Mouse (Mus musculus) Patski (cell line): Measurements from ENCODE around the gene Rnf150. TPM values are rescaled to one million over a fixed set of nuclear protein-coding genes. Genes with fewer than 3 reads are reported as not detected.

ENCODE experiments used
- ATAC-seq: fragments of 100-300 bp; one replicate; pipeline ENCODE4 v1.8.0; 2021
- CTCF ChIA-PET: fragments of 350-600 bp; sonication (Branson Sonifier 250); formaldehyde crosslinking; loops from one replicate; lab custom pipeline; 2022; ENCODE audit warnings: inconsistent platforms; lab: Charles Lee
- POLR2A ChIA-PET: fragments of 350-600 bp; sonication (Branson Sonifier 250); formaldehyde crosslinking; loops from one replicate; lab custom pipeline; 2022; ENCODE audit warnings: antibody characterized with exemption, inconsistent platforms; lab: Charles Lee
- DNase-seq: peaks from one replicate; pipeline ENCODE4 v3.0.0-alpha.2; 2011; ENCODE audit warnings: low read depth, low spot score
- H3K27me3 ChIP-seq: fragments of 371-371 bp; one replicate; pipeline ENCODE4 v1.5.1; 2021
- CTCF ChIP-seq: fragments of 100-300 bp; IDR thresholded peaks from one replicate; pipeline ENCODE4 v1.5.1; 2021
- in situ Hi-C: fragments of 300-500 bp; cut with MboI; formaldehyde crosslinking; loops from 3 replicates; pipeline ENCODE4 v1.11.1; 2018; ENCODE audit warnings: low pct_unique_long_range_greater_than_20kb, mixed read lengths
- polyA plus RNA-seq: library from polyadenylated mRNA; unstranded; gene quantifications from one replicate; pipeline ENCODE4 v1.2.3, GENCODE M21; 2021

The Rnf150 gene
- 19.1 TPM for polyA plus RNA-seq

DNA sequence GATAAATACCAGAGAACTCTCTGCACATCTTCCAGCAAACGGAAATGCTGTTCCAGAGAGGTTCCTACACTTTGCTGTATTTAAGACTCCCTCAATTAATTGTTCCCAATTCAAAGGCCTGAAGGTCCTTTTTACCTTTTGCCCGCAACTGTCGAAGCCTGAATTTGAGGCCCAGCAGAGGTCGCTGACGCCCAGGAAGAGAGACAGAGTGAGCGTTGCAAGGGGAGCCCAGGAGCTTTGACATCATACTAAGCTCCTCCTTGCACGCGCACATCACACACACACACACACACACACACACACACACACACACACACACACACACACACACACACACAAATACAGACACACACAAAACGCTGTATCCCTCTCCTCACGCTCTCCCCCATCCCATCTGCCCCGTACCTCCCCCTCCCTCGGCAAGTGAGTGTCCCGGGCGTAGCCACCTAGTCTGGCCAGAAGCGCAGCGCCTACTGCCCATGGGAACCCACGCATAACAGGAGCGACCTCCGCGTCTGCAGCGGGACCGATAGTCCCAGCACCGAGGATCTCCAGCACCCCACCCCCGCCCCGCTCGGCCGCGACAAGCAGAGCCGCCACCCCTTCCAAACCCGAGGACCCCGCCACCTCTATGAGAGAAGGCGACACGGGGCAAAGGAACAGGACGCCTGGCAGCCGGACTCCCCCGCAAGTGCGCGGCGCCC lies at the start of gene Rnf150:
Gene Rnf150 (plus strand): TSS at position 316 of the 704 bp plus-strand sequence.
- ChIA-PET CTCF (interaction anchor here (0.7 to 1.2 kb wide), 8 partner anchors 10 to 227 kb away, joined by 3 to 4 read pairs (median 3); no protein-coding TSS in a partner anchor), POLR2A (interaction anchor here (0.7 to 1.3 kb wide), 2 partner anchors 80 to 225 kb away, joined by 3 to 5 read pairs; no protein-coding TSS in a partner anchor)
- no peaks in the 10 kb centered on the region for H3K27me3 ChIP-seq
- peak; percentile 49 for ATAC-seq
- DNase-seq = no peak
- in situ Hi-C loops = loop anchor here (5.0 to 10.0 kb wide), 2 partner anchors 82 to 224 kb away; no protein-coding TSS in a partner anchor
- peak; percentile 92 for TF ChIP-seq CTCF

- POLR2A ChIA-PET = no interaction called here
- TF ChIP-seq CTCF = no peak
These were observed 36.8 kb upstream of the Rnf150 start for GRCm38 (mm10) chr8:82826135-82827046.

GRCm38 (mm10) chr8:82840415-82840814 lies 22.7 kb upstream of the Rnf150 start:
- ChIA-PET POLR2A (no interaction called here), CTCF (interaction anchor here (1.4 to 2.2 kb wide), 4 partner anchors 11 to 151 kb away, joined by 4 to 9 read pairs (median 6); no protein-coding TSS in a partner anchor)
- DNase-seq (no peak), ATAC-seq (no peak)
- H3K27me3 ChIP-seq = no peaks in the 10 kb centered on the region
- in situ Hi-C loops = no loop called here
- TF ChIP-seq CTCF = no peak

More at GRCm38 (mm10) chr8:82826135-82827046, 36.8 kb upstream of the Rnf150 start:
- H3K27me3 ChIP-seq = no peaks in the 10 kb centered on the region
- in situ Hi-C loops = no loop called here
- CTCF ChIA-PET = no interaction called here
- ATAC-seq (no peak), DNase-seq (no peak)

GRCm38 (mm10) chr8:82840963-82841362 lies 22.2 kb upstream of the Rnf150 start:
- TF ChIP-seq CTCF = no peak
- DNase-seq = no peak
- CTCF ChIA-PET = interaction anchor here (0.7 to 2.2 kb wide), 8 partner anchors 11 to 1494 kb away, joined by 3 to 9 read pairs (median 4); no protein-coding TSS in a partner anchor
- in situ Hi-C loops = no loop called here
- POLR2A ChIA-PET = interaction anchor here (0.6 kb wide), 1 partner anchor 507 kb away, joined by 3 read pairs; no protein-coding TSS in a partner anchor
- no peaks in the 10 kb centered on the region for H3K27me3 ChIP-seq
- ATAC-seq = no peak

- ChIA-PET CTCF (interaction anchor here (0.7 to 2.2 kb wide), 8 partner anchors 12 to 1495 kb away, joined by 3 to 9 read pairs (median 4); no protein-coding TSS in a partner anchor), POLR2A (interaction anchor here (0.6 kb wide), 1 partner anchor 508 kb away, joined by 3 read pairs; no protein-coding TSS in a partner anchor)
- ATAC-seq = peak; percentile 69
- in situ Hi-C loops = no loop called here
- no peaks in the 10 kb centered on the region for H3K27me3 ChIP-seq
- no peak for DNase-seq
- peak; percentile 47 for TF ChIP-seq CTCF
These were observed 21.5 kb upstream of the Rnf150 start for GRCm38 (mm10) chr8:82841520-82842142.

DNA sequence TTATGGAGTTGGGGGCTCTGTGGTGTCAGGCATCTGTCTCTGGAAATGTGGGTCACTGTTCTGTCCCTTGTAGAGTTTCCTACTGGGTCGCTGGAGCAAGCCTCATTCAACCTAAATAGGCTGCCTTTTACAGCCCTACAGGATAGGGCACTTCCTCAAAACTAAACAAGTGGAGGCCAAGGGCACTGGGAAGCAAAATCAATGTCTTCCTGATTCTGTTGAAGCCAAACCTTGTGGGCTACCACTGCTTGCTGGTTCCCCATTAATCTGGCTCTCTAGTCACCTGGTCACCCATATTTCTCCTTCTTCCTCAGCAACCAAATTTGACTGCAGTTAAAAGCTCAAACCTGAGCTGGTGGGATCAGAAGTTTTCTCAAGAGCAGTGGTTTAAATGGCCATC lies 19.5 kb upstream of the Rnf150 start:
- ChIA-PET POLR2A (no interaction called here), CTCF (no interaction called here)
- ATAC-seq = no peak
- no peak for TF ChIP-seq CTCF
- in situ Hi-C loops = no loop called here
- no peak for DNase-seq
- no peaks in the 10 kb centered on the region for H3K27me3 ChIP-seq

GRCm38 (mm10) chr8:82844413-82844812 lies 18.7 kb upstream of the Rnf150 start:
- DNase-seq = no peak
- CTCF ChIA-PET = no interaction called here
- no peak for TF ChIP-seq CTCF
- H3K27me3 ChIP-seq = no peaks in the 10 kb centered on the region
- POLR2A ChIA-PET = no interaction called here
- in situ Hi-C loops = no loop called here
- no peak for ATAC-seq

DNA sequence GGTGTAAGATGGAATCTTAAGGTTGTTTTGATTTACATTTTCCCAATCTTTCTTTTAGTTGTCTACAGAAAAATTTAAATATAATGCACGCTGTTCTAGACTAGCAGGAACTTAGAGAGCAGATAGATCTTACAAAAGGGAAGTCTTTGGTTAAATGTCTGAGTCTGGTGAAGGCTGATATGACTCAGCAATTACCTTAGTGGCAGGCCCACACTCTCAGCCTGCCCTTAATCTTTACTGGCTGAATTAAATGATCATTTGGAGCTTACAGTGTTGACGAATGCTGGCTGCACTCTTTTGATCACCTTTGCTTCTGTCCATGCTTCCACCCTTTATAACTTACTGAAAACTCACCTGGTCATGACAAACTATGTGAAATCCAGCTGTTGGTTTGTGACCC lies 17.1 kb upstream of the Rnf150 start:
- H3K27me3 ChIP-seq = no peaks in the 10 kb centered on the region
- in situ Hi-C loops = no loop called here
- no peak for ATAC-seq
- ChIA-PET CTCF (interaction anchor here (0.7 kb wide), 1 partner anchor 13 kb away, joined by 3 read pairs; no protein-coding TSS in a partner anchor), POLR2A (no interaction called here)
- no peak for TF ChIP-seq CTCF
- DNase-seq = no peak

DNA sequence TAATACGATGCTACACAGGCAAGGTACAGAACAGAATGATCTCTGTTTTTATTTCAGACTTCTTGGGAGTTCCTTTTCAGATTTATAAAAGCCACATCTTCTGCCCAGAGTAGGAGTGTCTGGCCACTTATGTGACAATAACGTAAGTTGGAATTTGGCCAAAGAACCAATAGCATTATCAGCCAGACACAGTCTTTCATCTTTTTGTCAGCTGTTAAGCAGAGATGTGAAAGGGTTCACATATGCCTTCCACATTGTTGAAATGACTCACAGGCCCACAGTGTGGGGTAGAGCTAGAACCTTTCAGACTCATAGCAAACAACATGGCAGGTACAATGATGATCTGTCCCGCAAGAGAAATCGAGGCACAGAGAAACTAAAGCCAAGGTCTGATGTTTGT lies 16.4 kb upstream of the Rnf150 start:
- CTCF ChIA-PET = interaction anchor here (0.8 kb wide), 1 partner anchor 32 kb away, joined by 3 read pairs; no protein-coding TSS in a partner anchor
- no peak for DNase-seq
- in situ Hi-C loops = no loop called here

More for the DNA sequence above, 16.4 kb upstream of the Rnf150 start:
- no peak for ATAC-seq
- POLR2A ChIA-PET = no interaction called here
- TF ChIP-seq CTCF = no peak
- H3K27me3 ChIP-seq = no peaks in the 10 kb centered on the region
